Comparison of ENCODE assay signal across 8 mouse cellular contexts in genomic region chr2:179705043-179705442, GRCm38 (mm10).
DNase-seq lines count a peak whose midpoint lies in the region.
"Had no signal": no experiment of that assay in that cellular context is flagged by ENCODE, and none has a peak within 500 bp of the region (broad histone marks: within the 10 kb centered on the region; RNA-seq: fewer than 3 reads in every experiment).

No protein-coding gene starts in this region.

- intact Hi-C loops in left cerebral cortex, postnatal 4 days (cut with DNase I) = no loop called here
- intact Hi-C loops in left cerebral cortex, postnatal 36 days (cut with DNase I) = no loop called here

- DNase-seq in cerebellum, postnatal 14 days = peak; percentile 44 to 54
- DNase-seq in cerebellum, adult 8-10 months = no peak
- DNase-seq in left cerebral cortex, postnatal 4 days = peak; percentile 67
- no peak for DNase-seq in left cerebral cortex, postnatal 36 days (ENCODE audit: low spot score in 2 of 2)
- DNase-seq: adrenal gland, adult 2 months; adrenal gland, postnatal 10 days; adrenal gland, postnatal 25 days; embryo, embryonic 11 days had no signal

Comparison
In these comparisons a context has a peak if more than half of its experiments do, and no peak if none do; other contexts are left out.
1. DNase-seq: peak in cerebellum, postnatal 14 days (2 of 2) and left cerebral cortex, postnatal 4 days (single experiment); none in cerebellum, adult 8-10 months (single experiment) and left cerebral cortex, postnatal 36 days (0 of 2).